Mouse (Mus musculus) B cell, adult 2 months (primary cell): ENCODE measurements at regions not wholly inside any gene's neighbourhood (a gene's known extent, or its start where the extent isn't known, plus 50 kb on each side); places are given as distances from the start of the nearest gene placed in this dataset.

Experiments
- DNase-seq, 2 experiments: peaks; one replicate each; pipeline ENCODE4 v3.0.0; 2022

DNA sequence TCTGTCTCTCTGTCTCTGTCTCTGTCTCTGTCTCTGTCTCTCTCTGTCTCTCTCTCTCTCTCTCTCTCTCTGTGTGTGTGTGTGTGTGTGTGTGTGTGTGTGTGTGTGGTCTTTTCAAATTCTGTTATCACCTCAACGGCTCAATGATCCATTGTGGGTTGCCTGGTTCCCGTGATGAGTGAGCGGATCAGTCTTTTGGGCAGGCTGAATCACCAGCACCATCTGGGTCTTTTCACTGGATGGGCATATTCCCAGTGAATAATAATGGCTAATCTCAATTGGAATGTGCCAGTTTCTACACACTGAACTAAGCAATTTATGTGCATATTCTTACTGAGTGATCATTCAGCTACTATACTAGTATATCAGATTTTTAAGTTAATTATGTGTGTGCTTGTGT is 216.4 kb downstream of the Lmx1a start:
- no peak for DNase-seq

DNA sequence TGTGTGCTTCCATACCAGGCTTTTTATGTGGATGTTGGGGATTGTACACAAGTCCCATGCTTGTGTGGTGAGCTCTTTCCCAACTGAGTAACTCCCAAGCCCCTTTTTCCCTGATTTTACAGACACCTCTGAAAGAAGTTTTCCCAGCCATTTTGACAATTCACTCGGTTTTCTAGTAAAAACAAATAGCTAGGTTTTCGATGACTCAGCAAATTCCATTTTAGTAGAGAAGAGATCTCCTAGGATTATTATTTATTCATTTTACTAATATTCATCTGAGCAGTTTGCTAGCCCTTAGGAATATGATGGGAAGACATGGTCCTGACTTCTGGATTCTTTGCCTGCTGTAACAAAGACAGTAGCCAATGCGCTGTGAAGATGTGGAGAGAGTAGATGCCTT is 223.0 kb downstream of the Lmx1a start:
- DNase-seq, result no peak

DNA sequence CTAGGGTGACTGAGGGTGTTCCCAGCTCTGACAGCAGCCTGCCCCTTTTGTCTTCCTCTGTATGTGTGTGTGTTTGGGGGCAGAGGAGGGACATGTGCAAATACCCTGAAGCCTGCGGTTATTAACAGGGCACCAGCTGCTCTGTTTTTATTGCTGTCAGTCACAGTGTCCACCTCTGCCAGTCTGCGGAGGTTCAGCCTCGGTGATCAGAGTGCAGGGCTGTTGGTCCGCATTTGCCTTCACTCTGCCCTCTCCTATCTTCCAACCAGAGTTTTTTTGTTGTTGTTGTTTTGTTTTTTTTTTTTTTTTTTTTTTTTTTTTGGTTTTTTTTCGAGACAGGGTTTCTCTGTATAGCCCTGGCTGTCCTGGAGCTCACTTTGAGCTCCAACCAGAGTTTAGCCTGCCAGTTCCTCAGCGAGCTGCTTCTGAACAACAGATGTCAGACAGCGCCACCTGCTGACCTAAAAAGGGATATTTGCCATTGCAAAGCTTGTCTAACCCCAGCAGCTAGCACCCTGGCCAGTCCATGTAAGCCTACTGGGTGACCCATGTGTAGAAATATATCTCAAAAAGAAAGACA is 226.0 kb downstream of the Lmx1a start:
- DNase-seq, result peak; percentile 1 to 5

DNA sequence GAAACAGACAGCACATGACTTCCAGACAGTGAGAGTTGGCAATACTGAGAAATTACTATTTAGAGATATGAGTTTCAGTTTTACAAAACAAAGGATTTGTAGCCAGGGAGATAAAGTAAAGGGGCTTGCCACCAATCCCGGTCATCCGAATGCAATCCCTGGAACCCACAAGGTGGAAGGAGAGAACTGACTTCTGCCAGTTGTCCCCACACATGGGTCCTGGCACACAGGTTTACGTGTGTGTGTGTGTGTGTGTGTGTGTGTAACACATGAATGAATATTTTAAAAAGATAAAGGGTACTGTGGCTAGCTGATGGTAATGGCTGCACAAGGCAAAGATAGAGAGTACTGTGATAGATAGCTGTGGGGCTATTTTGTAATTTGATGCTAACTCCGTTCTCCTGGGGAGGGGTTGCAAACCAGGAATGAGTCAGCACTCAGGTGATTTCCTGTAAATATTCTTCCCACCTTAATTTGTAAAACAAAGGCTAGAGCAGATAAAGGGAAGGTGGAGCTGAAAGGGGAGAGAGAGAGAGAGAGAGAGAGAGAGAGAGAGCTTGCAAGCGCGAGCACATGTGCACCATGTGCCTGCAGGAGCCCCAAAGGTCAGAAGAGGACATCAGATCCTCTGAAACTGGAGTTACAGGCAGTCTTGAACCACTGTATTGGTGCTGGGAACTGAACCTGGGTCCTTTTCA is 226.7 kb downstream of the Lmx1a start:
- DNase-seq, result no peak

DNA sequence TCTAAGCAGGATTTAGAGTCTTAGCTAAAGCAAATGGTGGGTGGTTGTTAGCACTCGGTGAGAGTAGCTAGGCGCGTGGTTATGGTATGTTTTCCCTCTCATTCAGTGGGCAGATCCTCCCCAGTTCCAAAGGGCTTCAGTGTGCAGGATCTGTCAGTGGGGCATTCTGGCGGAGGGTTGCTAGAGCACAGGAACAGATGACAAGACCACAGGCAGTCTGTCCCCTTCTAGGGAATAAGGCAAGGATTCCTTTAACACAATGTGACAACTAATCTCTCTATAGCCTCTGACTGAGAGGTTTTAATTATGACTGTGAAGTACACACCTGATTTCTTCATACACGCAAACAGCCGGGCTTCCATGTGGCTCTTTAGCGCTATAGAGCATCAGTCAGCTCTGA is 233.9 kb downstream of the Lmx1a start:
- DNase-seq, result no peak

DNA sequence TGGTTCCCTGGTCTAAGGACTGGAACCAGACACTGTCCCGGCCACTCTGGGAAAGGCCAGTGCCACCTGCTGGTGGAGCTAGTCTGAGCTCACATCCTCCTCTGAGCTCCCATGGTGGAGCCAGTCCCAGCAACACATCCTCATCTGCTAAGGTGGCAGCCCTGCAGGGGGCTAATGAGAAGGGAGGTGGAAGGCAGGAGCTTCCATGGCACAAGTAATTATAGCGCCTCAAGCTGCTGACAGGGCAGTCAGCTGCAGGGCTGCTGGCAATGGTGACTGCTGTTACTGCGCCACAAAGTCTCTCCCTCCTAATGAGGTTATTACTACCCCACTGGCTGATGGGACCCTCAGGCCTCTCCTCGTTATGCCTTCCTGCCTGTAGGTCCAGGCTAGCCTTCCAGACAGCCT is 239.0 kb downstream of the Lmx1a start:
- no peak for DNase-seq

DNA sequence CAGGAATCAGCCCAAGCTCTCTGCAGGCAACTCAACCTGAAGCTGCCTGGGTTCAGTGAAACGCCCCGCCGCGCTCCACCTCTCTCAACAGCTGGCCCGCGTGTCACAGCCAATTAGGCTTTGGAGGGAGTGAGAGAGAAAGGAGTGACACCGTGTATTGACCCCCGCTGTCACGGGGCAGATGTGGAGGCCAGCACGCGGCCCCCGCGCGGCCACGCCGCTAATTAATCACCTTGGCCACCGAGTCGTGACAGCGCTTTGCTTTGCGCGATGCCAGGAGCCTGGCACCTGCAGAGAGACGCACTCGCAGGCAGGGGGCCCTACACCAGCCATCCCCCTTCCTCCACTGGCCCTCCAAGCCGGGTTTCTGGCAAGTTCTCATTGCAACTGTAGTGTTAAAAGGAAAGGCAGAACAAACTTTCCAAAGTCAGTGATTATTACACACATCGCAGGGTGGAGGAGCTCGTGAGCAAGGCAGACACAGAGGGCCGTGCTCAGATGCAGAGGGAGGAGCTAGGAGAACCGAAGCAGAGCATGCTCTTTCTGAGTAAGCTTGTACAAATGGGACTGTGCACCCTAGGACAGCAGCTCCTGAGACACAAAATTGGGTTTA is 240.8 kb downstream of the Lmx1a start:
- DNase-seq, result no peak

DNA sequence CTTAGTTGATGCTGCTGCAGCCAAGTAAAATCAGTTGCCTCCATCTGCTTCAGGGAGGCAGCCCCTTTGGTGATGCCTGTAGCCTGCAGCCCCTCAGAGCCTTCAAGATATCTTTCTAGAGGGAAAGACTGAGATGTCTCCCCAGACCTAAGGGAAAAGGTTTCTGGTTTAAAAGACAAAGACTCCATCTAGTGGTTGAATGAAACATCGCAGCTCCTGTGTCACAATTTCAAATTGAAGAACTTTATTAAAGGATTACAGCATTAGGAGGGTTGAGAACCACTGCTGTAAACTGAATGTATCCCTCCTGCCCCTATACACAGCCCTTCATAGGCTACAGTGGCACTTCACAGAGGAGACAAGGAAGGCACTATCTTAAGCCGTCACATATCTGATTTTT is 243.1 kb downstream of the Lmx1a start:
- no peak for DNase-seq

DNA sequence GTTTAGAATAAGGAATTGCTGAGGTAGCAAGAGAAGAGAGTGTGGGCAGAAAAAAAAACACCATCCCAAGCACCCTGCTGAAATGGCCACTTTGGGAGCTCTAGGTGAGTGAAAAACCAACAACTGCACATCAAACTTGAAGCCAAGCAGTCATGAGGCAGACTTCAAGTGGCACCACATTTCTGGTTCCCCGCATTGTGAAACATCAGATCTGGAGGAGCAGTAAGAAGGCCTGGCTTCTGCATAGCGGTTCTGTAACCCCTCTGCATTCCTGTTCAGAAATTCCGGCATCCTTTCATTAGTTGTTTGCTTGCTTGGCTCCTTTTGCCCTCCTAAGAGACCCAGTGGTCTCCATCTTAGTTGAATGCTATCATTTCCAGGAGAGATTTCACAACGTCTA is 247.7 kb downstream of the Lmx1a start:
- DNase-seq, result no peak

DNA sequence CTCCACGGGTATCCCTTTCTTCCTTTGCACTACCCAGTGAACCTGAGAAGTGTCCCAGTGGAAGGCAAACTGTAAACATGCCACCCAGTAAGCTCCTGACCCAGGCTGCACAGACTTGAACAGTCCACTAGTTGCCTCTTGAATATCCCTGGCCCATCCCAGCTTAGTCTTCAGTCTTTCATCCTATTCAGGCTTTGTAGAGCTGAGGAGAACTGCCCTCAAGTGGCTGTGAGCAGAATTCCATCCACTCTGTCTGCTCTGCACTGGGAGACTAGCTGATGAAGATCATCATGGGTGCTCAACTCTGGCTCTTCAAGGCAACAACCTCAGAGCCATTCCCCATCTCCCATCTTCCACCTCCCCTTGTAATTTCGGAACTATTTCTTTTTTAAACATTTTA is 249.1 kb downstream of the Lmx1a start:
- DNase-seq, result no peak

DNA sequence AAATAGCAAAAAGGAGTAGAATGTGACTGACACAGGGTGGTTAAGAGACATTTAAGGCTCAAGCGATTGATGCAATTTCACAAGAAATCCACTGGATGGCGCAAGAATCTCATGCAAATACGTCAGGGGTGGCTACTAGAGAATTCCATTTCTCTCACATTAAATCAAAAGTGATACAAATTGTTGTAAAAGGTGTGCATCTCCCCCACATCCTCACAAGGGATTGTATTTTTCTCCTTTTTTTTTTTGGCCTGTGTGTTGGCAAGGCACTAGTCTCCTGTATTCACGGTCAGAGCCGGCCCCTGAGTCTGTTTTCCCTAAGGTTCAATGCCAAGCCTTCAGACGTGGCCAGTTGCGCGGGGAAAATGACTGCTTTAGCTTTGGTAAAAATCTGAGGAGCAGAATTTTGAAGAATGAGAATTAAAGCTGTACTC is 253.0 kb downstream of the Lmx1a start:
- DNase-seq, result no peak

DNA sequence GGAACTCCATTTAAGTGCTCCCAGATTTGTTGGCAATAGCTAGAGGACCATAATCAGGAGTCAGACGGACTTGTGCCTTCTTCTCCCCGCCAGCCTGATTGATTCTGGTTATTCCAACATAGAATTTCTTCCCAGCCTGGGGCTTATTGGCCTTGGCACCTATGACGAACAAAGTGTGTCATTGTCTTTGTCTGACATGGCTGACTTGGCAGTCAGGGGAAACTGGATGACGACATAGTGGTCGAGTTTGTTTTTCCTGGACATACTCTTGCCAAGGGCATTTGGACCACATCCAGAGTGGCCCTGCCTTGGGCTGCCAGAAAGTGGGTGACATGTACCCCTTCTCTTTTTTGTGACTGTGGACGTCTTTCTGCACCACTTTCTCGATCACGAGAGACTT is 254.1 kb downstream of the Lmx1a start:
- DNase-seq, result no peak

DNA sequence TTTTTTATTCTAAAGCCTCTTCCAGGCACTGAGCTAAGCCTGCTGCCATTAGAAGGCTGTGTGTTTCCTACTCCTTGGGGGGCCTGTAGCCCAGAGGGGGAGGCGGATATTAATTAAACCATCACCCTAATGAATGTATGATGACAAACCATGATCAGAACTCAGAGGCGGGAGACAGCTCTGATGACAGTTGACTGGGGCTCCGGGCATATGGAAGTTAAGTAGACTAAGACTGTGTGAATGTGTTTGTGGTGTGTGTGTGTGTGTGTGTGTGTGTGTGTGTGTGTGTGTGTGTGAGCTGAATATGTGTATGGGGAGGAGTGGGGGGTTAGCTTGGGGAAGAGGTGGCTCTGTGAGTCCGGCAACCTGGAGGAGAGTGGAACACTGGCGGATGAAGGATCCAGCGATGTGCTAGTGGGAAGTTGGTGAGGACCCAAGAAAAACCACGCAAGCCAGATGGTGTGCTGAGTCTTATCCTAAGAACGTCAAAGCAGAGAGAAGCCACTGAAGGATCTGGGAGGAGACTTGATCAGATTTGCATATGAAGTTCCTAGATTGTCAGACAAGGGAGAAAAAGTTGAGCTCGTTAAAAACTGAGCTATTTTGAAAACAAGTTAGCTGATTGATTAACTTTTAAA is 256.7 kb downstream of the Lmx1a start:
- DNase-seq, result no peak

DNA sequence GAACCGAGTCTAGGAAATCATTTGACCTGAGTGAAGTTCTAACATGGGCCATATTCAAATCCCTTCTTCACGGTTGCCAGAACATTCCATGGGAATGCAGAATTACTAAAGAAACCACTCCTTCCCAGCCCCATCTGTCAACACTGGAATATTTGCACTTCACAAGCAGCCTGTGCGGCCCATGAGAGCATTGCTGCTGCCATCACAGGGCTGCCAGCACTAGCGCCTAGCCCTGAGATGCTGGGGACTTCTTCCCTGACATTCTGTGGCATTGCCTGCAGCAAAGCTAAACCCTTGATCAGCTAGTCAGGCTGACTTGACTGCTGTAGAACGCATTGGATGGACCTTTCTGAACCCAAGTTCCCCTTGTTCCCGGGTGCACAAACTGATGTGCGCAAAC is 258.8 kb downstream of the Lmx1a start:
- no peak for DNase-seq

DNA sequence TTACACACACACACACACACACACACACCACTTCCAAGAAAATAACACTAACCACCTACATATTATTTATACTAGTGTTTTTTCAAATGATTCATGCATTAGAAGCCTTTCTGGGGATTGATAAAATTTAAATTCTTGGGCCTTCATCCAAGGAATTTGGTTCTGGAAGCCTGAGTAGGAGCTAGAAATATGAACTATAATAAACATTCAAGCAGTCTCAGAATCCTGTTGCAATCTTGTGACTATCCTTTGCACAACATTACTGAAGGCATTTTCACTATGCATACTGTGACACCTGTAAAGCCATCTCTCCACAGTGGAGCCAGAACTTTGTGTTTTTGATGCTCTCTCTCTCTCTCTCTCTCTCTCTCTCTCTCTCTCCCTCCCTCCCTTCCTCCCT is 262.7 kb downstream of the Lmx1a start:
- DNase-seq, result no peak

DNA sequence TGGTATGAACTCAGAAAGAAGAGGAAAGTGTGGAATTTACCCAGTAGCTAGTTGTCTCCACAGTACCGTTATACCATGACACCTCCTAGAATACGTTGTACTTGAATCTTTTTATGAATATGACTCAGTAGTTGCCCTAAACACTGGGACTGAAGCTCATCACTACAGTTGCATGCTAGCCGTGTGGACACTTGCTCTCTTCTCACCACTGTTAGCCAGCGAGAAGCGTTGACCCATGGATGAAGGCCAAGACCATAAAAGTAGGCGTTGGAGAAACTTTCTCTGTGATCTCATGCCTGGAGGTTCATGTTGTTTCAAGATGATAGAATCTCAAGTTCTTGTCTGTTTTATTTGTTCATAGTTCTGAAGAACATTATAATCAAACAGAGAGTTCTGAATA is 269.5 kb downstream of the Lmx1a start:
- no peak for DNase-seq

DNA sequence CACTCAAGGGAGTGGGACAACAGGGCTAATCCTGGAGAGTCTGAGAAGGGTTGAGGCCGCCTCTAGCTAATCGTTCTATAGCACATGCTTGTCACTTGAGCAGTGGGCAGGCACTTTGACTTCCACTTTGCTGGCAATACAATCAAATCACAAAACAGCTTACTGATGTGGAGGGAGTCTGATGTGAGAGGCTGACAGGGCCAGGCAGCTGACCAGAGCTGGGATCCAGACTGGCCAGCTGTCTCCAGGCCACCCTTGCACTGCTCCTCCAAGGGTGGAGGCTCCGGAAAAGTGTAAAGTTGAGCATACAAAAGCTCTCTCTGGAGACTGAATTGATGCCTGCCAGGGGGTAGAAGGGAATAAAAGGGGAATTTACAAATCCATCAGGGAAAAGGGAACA is 280.5 kb downstream of the Lmx1a start:
- DNase-seq, result no peak

DNA sequence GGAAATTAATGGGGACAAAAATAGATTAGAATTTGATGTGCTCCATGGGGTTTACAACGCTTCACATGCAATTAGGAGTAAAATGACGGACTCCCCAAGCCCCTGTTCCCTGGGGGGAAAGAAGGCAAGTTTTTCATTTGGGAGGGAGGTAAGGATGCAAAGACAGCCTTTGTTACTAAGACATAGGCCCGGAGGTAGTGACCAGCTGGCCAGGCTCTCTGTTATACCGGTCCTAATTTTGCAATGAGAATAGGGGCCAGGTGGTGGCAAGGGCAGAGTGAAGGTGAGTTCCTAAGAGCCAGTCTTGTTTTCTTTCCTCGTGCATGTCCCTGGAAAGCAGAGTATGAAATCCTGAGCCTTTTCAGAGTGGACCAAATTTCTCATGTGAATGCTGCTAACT is 280.9 kb downstream of the Lmx1a start:
- DNase-seq, result no peak

DNA sequence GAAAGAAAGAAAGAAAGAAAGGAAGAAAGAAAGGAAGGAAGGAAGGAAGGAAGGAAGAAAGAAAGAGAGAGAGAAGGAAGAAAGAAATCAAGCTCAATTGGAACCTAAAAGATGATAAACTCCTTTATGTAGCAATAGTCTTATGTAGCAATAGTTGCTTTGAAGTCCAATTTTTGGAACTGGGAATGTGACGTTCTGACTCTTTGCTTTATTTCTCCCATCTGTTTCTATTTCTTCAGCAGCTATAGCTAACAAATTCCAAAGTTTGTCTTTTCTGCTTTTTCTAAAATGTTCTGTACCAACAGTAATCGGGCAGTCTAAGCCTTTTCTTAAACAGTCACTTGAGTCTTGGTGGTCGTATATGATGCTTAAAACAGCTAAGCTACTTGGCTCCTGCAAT is 287.7 kb downstream of the Lmx1a start:
- DNase-seq, result no peak

DNA sequence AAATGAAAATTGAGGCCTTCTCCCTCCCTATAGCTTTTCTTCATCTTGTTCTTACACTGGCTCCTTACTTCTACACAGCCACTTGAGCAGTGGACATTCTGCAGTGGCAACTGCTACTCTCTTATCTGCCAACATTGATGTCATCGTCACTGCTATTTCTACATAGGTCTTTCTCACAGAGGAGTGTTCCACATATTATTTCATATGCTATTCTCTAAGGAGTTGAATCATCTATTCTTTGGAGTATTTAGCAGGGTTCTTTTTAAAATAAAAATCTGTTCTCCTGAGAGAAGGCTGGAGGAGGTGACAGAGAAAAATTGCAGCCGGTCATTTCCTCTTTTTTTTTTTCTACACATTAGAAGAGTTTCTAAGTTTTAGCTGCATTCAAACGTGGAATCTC is 290.1 kb downstream of the Lmx1a start:
- no peak for DNase-seq

DNA sequence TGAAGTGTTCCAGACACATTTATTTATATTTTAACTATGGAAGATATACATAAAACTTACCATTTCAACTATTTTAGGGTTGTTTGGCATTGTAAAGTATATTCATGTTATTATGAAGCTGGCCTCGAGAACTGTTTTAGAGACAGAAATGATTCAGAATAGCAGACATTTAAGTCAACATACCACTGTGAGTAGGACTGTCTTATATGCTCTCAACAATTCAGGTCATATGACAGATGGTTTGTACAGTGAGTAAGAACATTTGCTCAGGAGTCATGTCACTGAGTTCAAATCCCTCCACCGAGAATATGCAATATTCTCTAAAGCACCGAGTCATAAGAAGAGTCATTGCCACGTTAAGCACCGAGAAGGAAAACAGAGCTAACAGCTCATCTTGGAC is 290.6 kb downstream of the Lmx1a start:
- no peak for DNase-seq

DNA sequence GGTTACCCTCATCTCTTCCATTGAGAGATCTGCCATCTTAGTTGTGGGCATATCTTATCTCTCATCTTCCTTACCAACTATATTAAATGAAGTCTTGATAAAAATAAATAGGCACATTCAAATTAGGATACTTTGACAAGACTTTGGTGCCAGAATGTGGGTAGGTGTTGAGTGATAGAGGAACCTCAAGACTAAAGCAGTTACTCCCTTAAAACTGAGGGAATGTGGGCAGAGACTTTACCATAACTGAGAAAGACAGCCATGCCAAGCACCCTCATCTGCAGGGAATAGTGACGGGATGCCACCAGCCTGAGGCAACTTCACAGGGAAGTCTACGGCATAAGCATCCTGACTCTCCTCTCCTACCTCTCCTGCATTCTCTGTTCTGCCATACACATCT is 292.3 kb downstream of the Lmx1a start:
- DNase-seq, result no peak

DNA sequence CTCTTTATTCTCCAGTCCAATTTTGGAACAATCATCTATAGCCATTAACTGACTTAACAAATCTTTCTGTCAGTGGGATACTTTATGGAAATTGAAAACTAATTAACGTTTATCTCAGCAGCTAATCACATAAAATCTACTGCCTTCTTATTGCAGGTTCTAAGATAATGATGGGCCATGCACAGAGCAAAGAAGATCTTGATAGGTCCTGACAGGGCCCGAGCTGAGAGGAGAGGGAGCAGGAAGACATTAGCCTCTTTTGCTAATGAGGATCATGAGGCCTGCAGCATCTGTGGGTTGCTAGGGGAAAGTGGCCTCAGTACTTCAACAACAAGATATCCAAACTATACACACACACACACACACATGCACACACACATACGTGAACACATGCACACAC is 318.4 kb downstream of the Lmx1a start:
- DNase-seq, result no peak

DNA sequence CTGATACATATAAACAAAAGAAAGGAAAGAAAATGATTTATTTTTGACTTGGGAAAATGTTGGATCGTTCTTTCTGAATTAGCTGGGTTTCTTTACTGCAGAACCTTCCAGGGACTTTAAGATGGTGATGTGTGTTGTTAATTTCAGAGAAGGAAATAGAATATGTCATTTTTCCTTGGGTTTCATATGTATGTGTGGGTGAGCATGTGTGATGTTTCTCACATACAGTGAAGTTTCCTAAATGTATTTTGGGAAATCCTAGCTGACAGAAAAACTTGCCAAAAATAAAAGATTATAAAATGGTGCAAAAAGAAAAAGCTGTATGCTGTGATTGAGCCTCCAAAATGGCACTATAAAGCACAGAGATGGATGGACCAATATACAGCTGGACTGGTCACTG is 319.2 kb downstream of the Lmx1a start:
- no peak for DNase-seq
